Mouse (Mus musculus): ENCODE data around the gene Gm21830.
A peak's percentile ranks its signal among the peaks of the same experiment; 100 is the strongest.
"Not testable (repeated sequence)": the region's sequence is repeated elsewhere in the genome, so short reads cannot be mapped to it uniquely, and the experiment has no call there.

Gene Gm21830

DNA sequence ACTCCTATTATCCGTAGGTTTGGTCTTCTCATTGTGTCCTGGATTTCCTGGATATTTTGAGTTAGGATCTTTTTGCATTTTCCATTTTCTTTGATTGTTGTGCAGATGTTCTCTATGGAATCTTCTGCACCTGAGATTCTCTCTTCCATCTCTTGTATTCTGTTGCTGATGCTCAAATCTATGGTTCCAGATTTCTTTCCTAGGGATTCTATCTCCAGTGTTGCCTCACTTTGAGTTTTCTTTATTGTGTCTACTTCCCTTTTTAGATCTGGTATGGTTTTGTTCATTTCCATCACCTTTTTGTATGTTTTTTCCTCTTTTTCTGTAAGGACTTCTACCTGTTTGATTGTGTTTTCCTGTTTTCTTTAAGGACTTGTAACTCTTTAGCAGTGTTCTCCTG, at the start of gene Gm21830:
TSS of gene Gm21830 (plus strand) at position 301 of the 400 bp plus-strand sequence.
- not testable (repeated sequence) for DNase-seq (ENCODE audit: low read depth, low spot score)

DNA sequence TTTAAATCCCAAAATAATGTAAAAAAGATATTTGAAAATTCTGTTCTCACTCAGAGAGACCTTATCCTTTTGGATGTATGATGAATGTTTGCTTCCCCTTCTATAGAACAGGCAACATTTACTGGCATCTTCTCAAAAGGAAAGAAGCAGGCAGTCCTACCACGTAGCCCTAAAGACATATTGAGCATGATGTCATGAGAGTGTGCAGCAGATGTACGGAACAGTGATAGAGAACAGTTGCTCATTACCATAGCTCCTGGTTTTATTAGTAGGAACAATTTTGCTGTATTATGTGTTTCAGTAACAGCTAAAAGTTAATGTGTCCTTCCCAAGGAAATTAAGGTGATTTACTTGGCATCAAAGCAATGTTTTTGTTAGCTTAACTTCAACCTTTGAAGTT, 49.0 kb upstream of the Gm21830 start:
- DNase-seq (ENCODE audit: low read depth, low spot score): no peak

DNA sequence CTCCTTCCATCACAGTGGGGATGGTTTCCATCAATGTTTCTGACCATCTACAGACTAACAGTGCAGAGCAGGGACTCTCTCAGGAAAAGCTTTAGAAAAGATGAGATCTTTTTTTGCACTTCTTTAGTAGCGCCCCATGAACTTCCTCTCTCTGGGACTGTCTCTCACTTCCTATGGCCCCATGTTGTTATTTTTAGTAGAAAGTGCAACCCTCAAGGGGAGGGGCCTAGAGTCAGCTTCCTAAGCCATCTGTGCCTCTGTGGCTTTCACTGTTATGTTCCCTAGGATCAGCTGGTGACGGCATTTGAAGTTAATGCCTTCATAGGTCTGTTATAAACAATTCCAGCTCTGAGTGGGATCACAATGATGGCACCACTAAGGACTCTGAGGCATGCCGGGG, 35.0 kb upstream of the Gm21830 start:
- no peak for DNase-seq (ENCODE audit: low read depth, low spot score)

GRCm38 (mm10) chr2:67420853-67421252, 7.3 kb downstream of the Gm21830 start:
- DNase-seq (ENCODE audit: low read depth, low spot score): no peak

DNA sequence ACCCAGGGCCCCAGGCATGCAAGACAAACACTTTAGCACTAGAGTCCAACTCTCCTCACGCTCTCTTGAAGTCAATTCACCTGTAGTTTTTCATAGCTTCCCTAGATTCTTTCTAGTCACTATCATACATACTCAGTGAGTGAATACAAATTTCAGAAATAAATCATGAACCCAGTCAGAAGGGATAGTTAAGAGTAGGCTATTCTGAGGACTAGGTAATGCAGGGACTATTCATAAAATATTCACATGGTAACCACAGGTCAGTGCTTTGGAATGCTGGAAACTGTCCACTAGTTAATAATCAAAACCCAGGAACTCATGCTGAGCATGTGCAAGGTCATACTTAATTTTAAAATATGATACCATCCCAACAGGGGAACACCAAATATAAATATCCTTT, 9.3 kb downstream of the Gm21830 start:
- DNase-seq (ENCODE audit: low read depth, low spot score): no peak

DNA sequence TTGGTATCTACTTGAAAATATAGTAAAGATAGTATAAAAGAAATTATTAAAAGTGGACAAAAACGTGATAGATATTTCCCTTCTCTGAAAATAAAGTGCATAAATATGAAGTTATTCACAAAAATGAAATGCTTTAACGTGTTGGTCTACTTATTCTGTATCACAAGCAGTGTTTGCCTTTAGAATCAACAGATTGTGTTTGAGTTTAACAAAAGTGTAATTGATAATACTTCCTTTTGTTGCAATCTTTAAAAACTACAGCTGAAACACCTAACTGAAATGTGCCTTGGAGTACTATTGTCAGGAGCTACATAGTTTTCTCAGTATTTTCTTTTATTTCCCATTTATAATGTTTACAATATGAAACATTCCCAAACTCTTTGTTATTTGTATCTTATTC, 19.6 kb downstream of the Gm21830 start, which contains the start of gene Gm26727:
TSS of gene Gm26727 (minus strand) at position 101 of the 400 bp plus-strand sequence.
- DNase-seq (ENCODE audit: low read depth, low spot score): no peak

- no peak for DNase-seq (ENCODE audit: low read depth, low spot score)
These were observed 24.8 kb downstream of the Gm21830 start for GRCm38 (mm10) chr2:67438309-67438708.

GRCm38 (mm10) chr2:67445780-67446179, 32.3 kb downstream of the Gm21830 start, which contains the start of gene Xirp2:
Gene Xirp2, plus strand, starts transcription at chr2:67446002.
- no peak for DNase-seq (ENCODE audit: low read depth, low spot score)

DNA sequence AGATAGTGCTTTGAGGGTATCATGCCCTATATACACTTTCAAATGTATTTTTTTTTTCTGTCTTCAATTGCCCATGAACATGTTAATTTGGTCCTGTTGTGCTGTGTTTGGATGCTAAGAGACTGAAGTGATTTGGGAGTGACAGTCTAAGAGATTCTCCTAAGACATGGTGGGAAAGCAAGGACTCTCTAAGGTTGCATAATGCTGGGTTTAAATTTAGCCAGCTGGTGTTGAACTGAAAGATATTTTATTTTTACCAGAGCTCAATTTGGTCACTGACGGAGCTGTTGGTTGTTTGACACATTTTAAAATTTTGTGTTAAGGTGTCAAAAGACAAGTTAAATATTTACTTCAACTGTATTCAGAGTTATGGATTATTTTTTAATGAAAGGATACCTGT, 33.2 kb downstream of the Gm21830 start:
- no peak for DNase-seq (ENCODE audit: low read depth, low spot score)

GRCm38 (mm10) chr2:67447206-67447605, 33.7 kb downstream of the Gm21830 start:
- DNase-seq (ENCODE audit: low read depth, low spot score): no peak

DNA sequence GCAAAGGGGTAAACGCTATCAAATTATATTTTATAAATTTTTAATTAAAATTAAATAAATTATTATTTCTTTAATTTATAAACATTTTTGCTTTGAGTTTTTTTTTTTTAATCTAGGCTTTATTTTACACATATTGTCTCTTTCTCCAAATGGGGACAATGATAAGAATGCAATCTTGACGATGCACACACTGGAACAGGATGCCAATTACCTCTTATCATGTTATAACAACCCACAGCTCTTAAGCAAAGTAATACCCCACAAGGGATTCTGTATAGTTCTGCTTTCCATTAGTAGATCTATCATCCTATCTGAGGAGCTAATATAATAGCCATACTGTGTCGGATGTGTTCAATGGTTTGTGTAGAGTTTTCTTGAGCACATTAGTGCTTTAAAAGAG, 47.3 kb downstream of the Gm21830 start:
- no peak for DNase-seq (ENCODE audit: low read depth, low spot score)

DNA sequence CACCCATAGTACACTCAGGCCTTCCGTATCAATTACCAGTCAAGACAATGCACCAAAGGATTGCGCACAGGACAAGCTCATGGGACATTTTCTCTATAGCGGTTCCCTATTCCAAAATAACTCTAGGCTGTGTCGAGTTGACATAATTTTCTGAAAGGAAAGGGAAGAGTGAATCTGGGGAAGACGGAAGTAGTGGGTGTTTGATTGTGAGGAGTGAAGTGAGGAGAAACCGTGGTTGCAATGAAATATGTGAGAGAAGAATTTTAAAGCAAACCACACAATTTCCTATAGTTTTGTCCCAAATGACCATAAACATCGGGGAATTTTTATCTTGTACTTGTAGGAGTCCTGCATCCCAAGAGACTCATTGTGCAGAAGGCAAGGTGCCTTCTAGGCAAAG, 53.5 kb downstream of the Gm21830 start:
- DNase-seq (ENCODE audit: low read depth, low spot score): no peak

- DNase-seq (ENCODE audit: low read depth, low spot score): not testable (repeated sequence)
These were observed 56.5 kb downstream of the Gm21830 start for GRCm38 (mm10) chr2:67470030-67470429.

DNA sequence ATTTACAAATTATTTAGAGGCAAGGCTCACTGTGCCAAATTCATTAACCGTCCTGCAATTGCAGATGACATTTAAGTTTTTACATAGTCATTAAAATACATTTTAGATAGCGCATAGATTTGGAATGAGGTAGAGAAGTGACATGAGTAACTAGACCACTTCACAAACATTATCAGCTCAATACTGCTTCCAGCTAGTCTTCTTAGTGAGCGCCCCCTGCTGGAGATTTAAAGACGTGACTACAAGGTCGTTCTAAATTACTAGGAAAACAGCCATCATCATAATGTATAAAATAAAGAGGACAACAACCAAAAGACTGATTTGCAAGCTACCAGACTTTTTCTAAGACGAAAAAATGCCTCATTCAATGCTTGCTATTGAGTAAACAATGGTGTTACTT, 64.2 kb downstream of the Gm21830 start:
- peak; percentile 56 for DNase-seq (ENCODE audit: low read depth, low spot score)

DNA sequence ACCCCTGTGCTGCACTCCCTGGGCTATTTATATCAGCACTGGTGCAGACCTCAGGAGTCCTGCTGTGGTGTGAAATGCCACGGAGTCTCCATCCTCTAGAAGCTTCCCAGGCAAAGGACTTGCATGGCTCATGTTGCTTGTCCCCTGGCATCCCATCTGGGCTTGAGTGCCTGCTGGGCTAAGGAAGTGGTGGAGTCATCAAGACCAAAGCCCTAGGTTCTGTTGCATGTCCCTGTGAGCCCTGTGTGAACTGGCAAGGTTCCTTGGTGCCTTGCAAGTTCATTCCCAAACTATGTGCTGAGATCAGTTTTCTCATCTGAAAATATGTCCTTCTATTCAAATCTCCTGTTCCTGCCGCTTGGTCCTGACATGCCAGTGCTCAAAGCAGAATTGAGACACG, 67.5 kb downstream of the Gm21830 start:
- DNase-seq (ENCODE audit: low read depth, low spot score): no peak
